Mouse (Mus musculus) intestine, embryonic 15.5 days (tissue): ENCODE measurements at regions not wholly inside any gene's neighbourhood (a gene's known extent, or its start where the extent isn't known, plus 50 kb on each side); places are given as distances from the start of the nearest gene placed in this dataset.

Experiments used
- ATAC-seq: fragments of 200-750 bp; cut with Nextera tagmentation; 2 replicates; pipeline ENCODE4 v1.8.0; 2017; ENCODE audit warnings: moderate TSS enrichment, moderate library complexity
- H3K27ac ChIP-seq: fragments of 300-500 bp; sonication (generic); 2 replicates; pipeline ENCODE4 v1.5.1; 2015; ENCODE audit warnings: mild to moderate bottlenecking, inconsistent platforms
- H3K27me3 ChIP-seq: fragments of 300-500 bp; sonication (generic); replicated peaks from 2 replicates; pipeline ENCODE4 v1.6.1; 2015; ENCODE audit warnings: inconsistent platforms
- H3K36me3 ChIP-seq: fragments of 300-500 bp; sonication (generic); 2 replicates; pipeline ENCODE4 v1.6.1; 2015; ENCODE audit warnings: inconsistent platforms
- H3K4me1 ChIP-seq: fragments of 300-500 bp; sonication (generic); replicated peaks from 2 replicates; pipeline ENCODE4 v1.6.1; 2015; ENCODE audit warnings: inconsistent platforms
- H3K4me2 ChIP-seq: fragments of 300-500 bp; sonication (generic); replicated peaks from 2 replicates; pipeline ENCODE4 v1.6.1; 2015; ENCODE audit warnings: mild to moderate bottlenecking, inconsistent platforms
- H3K4me3 ChIP-seq: fragments of 300-500 bp; sonication (generic); replicated peaks from 2 replicates; pipeline ENCODE4 v1.5.1; 2015; ENCODE audit warnings: inconsistent platforms
- H3K9ac ChIP-seq: fragments of 300-500 bp; sonication (generic); 2 replicates; pipeline ENCODE4 v1.6.1; 2015; ENCODE audit warnings: inconsistent platforms
- H3K9me3 ChIP-seq: fragments of 300-500 bp; sonication (generic); 2 replicates; pipeline ENCODE4 v1.6.1; 2016; ENCODE audit warnings: inconsistent platforms
- WGBS: fragments of 180-500 bp; shearing (Covaris S2); methylation state at CpG from one replicate; pipeline ENCODE4 v1.1.7; 2015; 5-methylcytosine and 5-hydroxymethylcytosine counted together

GRCm38 (mm10) chr1:39102989-39103910, 90.3 kb upstream of the Npas2 start:
- Histone ChIP-seq H3K4me2 (no peak overlapping the region), H3K27ac (no peak overlapping the region), H3K36me3 (no peaks in the 10 kb centered on the region), H3K27me3 (no peaks in the 10 kb centered on the region), H3K9ac (no peak overlapping the region), H3K4me3 (no peak overlapping the region), H3K9me3 (no peaks in the 10 kb centered on the region), H3K4me1 (no peaks in the 10 kb centered on the region)
- no peak for ATAC-seq
- 67% methylated on average over 14 of the region's 14 CpGs for WGBS

- ATAC-seq: peak; percentile 91
- H3K9me3 ChIP-seq: no peaks in the 10 kb centered on the region
- H3K4me3 ChIP-seq: no peak overlapping the region
- H3K9ac ChIP-seq: no peak overlapping the region
- 45% methylated on average over 17 of the region's 17 CpGs for WGBS
- 0 out of 2 replicates have a peak overlapping the region, but pooled peaks have one; percentile 44 for H3K27ac ChIP-seq
- no peaks in the 10 kb centered on the region for H3K27me3 ChIP-seq
- no peaks in the 10 kb centered on the region for H3K36me3 ChIP-seq
- peak overlapping the region; percentile 42 for H3K4me2 ChIP-seq
- H3K4me1 ChIP-seq: no peaks in the 10 kb centered on the region
Observed at GRCm38 (mm10) chr1:39105546-39106371, 87.8 kb upstream of the Npas2 start.

GRCm38 (mm10) chr1:39106372-39106643, 87.2 kb upstream of the Npas2 start:
- no peaks in the 10 kb centered on the region for H3K4me1 ChIP-seq
- H3K9me3 ChIP-seq: no peaks in the 10 kb centered on the region
- ATAC-seq: no peak
- no peaks in the 10 kb centered on the region for H3K36me3 ChIP-seq
- no peaks in the 10 kb centered on the region for H3K27me3 ChIP-seq
- 83% methylated on average over 4 of the region's 4 CpGs for WGBS
- no peak overlapping the region for H3K9ac ChIP-seq
- H3K4me3 ChIP-seq: no peak overlapping the region
- no peak overlapping the region for H3K27ac ChIP-seq
- no peak overlapping the region for H3K4me2 ChIP-seq

- Histone ChIP-seq H3K9ac (no peak overlapping the region), H3K4me3 (no peak overlapping the region), H3K27me3 (no peaks in the 10 kb centered on the region), H3K4me2 (no peak overlapping the region), H3K36me3 (no peaks in the 10 kb centered on the region), H3K9me3 (no peaks in the 10 kb centered on the region), H3K27ac (no peak overlapping the region), H3K4me1 (no peaks in the 10 kb centered on the region)
- ATAC-seq: no peak
- WGBS: 67% methylated on average over 6 of the region's 6 CpGs
Observed at GRCm38 (mm10) chr1:39106650-39107049, 86.9 kb upstream of the Npas2 start.

GRCm38 (mm10) chr1:39116319-39116718, 77.2 kb upstream of the Npas2 start:
- Histone ChIP-seq H3K4me3 (no peak overlapping the region), H3K4me2 (no peak overlapping the region), H3K27me3 (no peaks in the 10 kb centered on the region), H3K4me1 (no peaks in the 10 kb centered on the region), H3K36me3 (no peaks in the 10 kb centered on the region), H3K9ac (no peak overlapping the region), H3K9me3 (no peaks in the 10 kb centered on the region), H3K27ac (no peak overlapping the region)
- no peak for ATAC-seq
- WGBS: 88% methylated on average over 6 of the region's 6 CpGs

GRCm38 (mm10) chr1:39122316-39123015, 71.1 kb upstream of the Npas2 start:
- Histone ChIP-seq H3K4me3 (no peak overlapping the region), H3K27ac (no peak overlapping the region), H3K9ac (no peak overlapping the region), H3K4me2 (no peak overlapping the region), H3K4me1 (no peaks in the 10 kb centered on the region), H3K36me3 (no peaks in the 10 kb centered on the region), H3K9me3 (no peaks in the 10 kb centered on the region), H3K27me3 (no peaks in the 10 kb centered on the region)
- 61% methylated on average over 8 of the region's 8 CpGs for WGBS
- ATAC-seq: no peak

GRCm38 (mm10) chr1:39123081-39123812, 70.3 kb upstream of the Npas2 start:
- Histone ChIP-seq H3K9me3 (no peaks in the 10 kb centered on the region), H3K27ac (no peak overlapping the region), H3K4me1 (no peaks in the 10 kb centered on the region), H3K9ac (no peak overlapping the region), H3K4me2 (no peak overlapping the region), H3K36me3 (no peaks in the 10 kb centered on the region), H3K4me3 (no peak overlapping the region), H3K27me3 (no peaks in the 10 kb centered on the region)
- ATAC-seq: no peak
- WGBS: 44% methylated on average over 10 of the region's 10 CpGs

- no peaks in the 10 kb centered on the region for H3K27me3 ChIP-seq
- no peak for ATAC-seq
Observed at GRCm38 (mm10) chr1:39123813-39124146, 69.8 kb upstream of the Npas2 start.

GRCm38 (mm10) chr1:39134521-39134920, 59.0 kb upstream of the Npas2 start:
- H3K9me3 ChIP-seq: no peaks in the 10 kb centered on the region
- WGBS: 52% methylated on average over 2 of the region's 2 CpGs
- H3K36me3 ChIP-seq: no peaks in the 10 kb centered on the region
- H3K4me2 ChIP-seq: no peak overlapping the region
- no peaks in the 10 kb centered on the region for H3K27me3 ChIP-seq
- H3K4me1 ChIP-seq: 0 out of 2 replicates have a peak, but pooled peaks cover 2% of the 10 kb centered on the region
- no peak for ATAC-seq
- H3K9ac ChIP-seq: no peak overlapping the region
- no peak overlapping the region for H3K4me3 ChIP-seq
- H3K27ac ChIP-seq: no peak overlapping the region

More at GRCm38 (mm10) chr1:39123813-39124146, 69.8 kb upstream of the Npas2 start:
- H3K4me3 ChIP-seq: no peak overlapping the region
- 82% methylated on average over 2 of the region's 2 CpGs for WGBS
- H3K27ac ChIP-seq: no peak overlapping the region
- no peak overlapping the region for H3K4me2 ChIP-seq
- no peak overlapping the region for H3K9ac ChIP-seq
- H3K4me1 ChIP-seq: no peaks in the 10 kb centered on the region
- no peaks in the 10 kb centered on the region for H3K36me3 ChIP-seq
- H3K9me3 ChIP-seq: no peaks in the 10 kb centered on the region

GRCm38 (mm10) chr1:39143054-39143453, 50.5 kb upstream of the Npas2 start:
- Histone ChIP-seq H3K4me1 (no peaks in the 10 kb centered on the region), H3K27ac (no peak overlapping the region), H3K27me3 (no peaks in the 10 kb centered on the region), H3K4me2 (no peak overlapping the region), H3K9me3 (no peaks in the 10 kb centered on the region), H3K36me3 (no peaks in the 10 kb centered on the region), H3K9ac (no peak overlapping the region), H3K4me3 (no peak overlapping the region)
- ATAC-seq: no peak
- WGBS: 75% methylated on average over 2 of the region's 2 CpGs

- no peak for ATAC-seq
- no peak overlapping the region for H3K4me2 ChIP-seq
- WGBS: 89% methylated on average over 5 of the region's 5 CpGs
Observed at GRCm38 (mm10) chr1:39143626-39144025, 49.9 kb upstream of the Npas2 start.

More at GRCm38 (mm10) chr1:39143626-39144025, 49.9 kb upstream of the Npas2 start:
- H3K9me3 ChIP-seq: no peaks in the 10 kb centered on the region
- no peaks in the 10 kb centered on the region for H3K27me3 ChIP-seq
- H3K9ac ChIP-seq: no peak overlapping the region
- H3K4me3 ChIP-seq: no peak overlapping the region
- H3K36me3 ChIP-seq: no peaks in the 10 kb centered on the region
- no peak overlapping the region for H3K27ac ChIP-seq
- no peaks in the 10 kb centered on the region for H3K4me1 ChIP-seq
